Mouse (Mus musculus): ENCODE measurements around the gene Frmd5.

DNA sequence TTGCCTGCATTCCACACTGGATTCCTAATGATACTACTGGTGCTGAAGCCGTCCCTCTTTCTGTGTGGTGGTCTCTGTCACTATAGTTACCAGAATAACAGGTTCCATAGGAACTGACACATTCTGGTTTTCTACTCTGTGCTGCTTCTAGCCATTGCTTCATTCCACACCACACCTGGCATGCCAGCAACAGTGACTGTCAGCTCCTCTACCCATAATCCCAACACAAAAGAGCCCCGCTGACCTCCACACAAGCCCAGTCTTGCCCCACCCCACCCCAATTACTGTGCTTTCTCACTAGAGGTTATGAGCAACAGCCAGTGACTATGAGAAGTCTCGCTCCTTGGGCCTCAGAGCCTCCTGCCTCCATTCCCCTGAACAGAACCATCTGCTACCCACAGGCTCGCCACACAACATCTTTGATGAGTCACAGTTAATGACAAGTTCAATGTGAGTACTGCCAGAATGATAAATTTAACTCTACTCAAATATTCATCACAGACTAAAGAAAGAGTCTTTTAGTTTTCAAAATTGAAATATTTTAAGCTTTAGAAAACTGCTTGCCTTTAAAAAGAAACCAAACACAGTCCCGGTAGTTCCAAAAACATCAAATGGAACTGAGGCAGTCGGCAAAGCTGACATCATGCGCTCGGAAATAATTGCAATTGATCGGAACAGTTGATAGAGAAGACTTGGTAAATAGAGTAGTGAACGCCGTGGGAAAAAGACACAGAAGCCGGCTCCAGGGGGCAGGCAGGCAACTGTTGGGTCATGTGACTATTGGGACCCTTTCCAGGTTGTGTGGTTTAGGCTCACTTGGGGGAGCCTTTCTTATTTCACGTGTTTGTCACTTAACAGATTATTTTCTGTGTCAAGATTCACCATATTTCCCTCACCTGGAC lies 185.4 kb downstream of the Frmd5 start:
- no peak for TF ChIP-seq POLR2A (IDR thresholded peaks at IDR 0.05; ENCODE audit: low read depth, low read length)
- TF ChIP-seq CTCF (IDR thresholded peaks at IDR 0.05; ENCODE audit: borderline replicate concordance, insufficient read depth, low read length): no peak
